Mouse (Mus musculus) spleen, adult 2 months (tissue): Measurements from ENCODE around the gene Gm826. TPM values are rescaled to one million over a fixed set of nuclear protein-coding genes. Genes with fewer than 3 reads are reported as not detected.

Source experiments
- DNase-seq, 2 experiments: peaks; one replicate each; pipeline versions ENCODE4 v3.0.0 to v3.0.0-alpha.2; 2012 to 2021; ENCODE audit warnings: low spot score in 2 of 2, low read depth in 1 of 2
- H3K27ac ChIP-seq: fragments of 200-500 bp; 2 replicates; pipeline ENCODE4 v1.5.1; 2012; ENCODE audit warnings: low read length, inconsistent platforms; ENCODE audit not compliant: insufficient read depth
- H3K27me3 ChIP-seq: fragments of 200-500 bp; 2 replicates; pipeline ENCODE4 v1.6.1; 2012; ENCODE audit warnings: mild to moderate bottlenecking, moderate library complexity, low read length, inconsistent platforms; ENCODE audit not compliant: control insufficient read depth, insufficient read depth
- H3K36me3 ChIP-seq: fragments of 200-500 bp; 2 replicates; pipeline ENCODE4 v1.6.1; 2012; ENCODE audit warnings: mild to moderate bottlenecking, low read length, inconsistent platforms; ENCODE audit not compliant: control insufficient read depth, insufficient read depth
- H3K4me1 ChIP-seq: fragments of 200-500 bp; 2 replicates; pipeline ENCODE4 v1.6.1; 2011; ENCODE audit warnings: inconsistent platforms; ENCODE audit not compliant: control insufficient read depth, insufficient read depth, insufficient read length
- H3K4me3 ChIP-seq: fragments of 200-500 bp; 2 replicates; pipeline ENCODE4 v1.5.1; 2011; ENCODE audit warnings: mild to moderate bottlenecking, inconsistent platforms; ENCODE audit not compliant: insufficient read depth, insufficient read length; ENCODE audit errors: extremely low read depth
- CTCF ChIP-seq: fragments of 200-500 bp; IDR thresholded peaks from 2 replicates; pipeline ENCODE4 v1.5.1; 2011; ENCODE audit warnings: mild to moderate bottlenecking, inconsistent platforms; ENCODE audit not compliant: insufficient read depth, insufficient read length, insufficient replicate concordance; ENCODE audit errors: extremely low read depth
- POLR2A ChIP-seq: fragments of 200-500 bp; IDR thresholded peaks from 2 replicates; pipeline ENCODE4 v1.6.1; 2011; ENCODE audit warnings: low read depth, low read length, inconsistent platforms
- WGBS: fragments of 180-500 bp; shearing (Covaris S2); methylation state at CpG from one replicate; pipeline ENCODE4 v1.1.7; 2018; 5-methylcytosine and 5-hydroxymethylcytosine counted together
- polyA plus RNA-seq: library from polyadenylated mRNA; depleted of rRNA; stranded (reverse); fragments of >200 nt; gene quantifications from 2 replicates; pipeline ENCODE4 v1.2.3, GENCODE M21; 2012

Gene Gm826
- polyA plus RNA-seq, 1 experiment, result 0.23 TPM

DNA sequence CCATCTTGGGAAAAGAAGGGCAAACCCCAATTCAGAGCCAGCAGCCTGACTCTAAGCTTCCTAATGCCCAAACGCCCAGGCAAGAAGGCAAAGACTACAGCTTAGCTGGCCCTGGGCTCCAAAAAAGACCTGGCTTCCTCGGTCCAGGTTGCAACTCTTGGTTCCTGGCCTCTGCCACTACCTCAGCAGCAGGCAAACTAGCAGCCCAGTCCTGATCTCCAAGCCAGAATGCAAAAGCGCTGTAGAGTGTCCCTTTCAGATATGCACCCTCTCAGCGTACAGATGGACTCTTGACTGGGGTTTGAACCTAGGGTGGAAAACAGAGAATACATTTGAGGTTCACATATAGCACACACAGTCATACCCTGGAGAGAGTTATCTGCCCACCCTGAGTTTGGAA, 29.2 kb upstream of the Gm826 start:
- Histone ChIP-seq H3K36me3 (no peaks in the 10 kb centered on the region), H3K27me3 (peaks cover 19% of the 10 kb centered on the region), H3K4me3 (peak overlapping the region; percentile 25; the same call in 1 of the 2 replicates), H3K27ac (peak overlapping the region; percentile 45; the same call in 1 of the 2 replicates), H3K4me1 (peaks cover 6% of the 10 kb centered on the region; the same call in 1 of the 2 replicates)
- no peak for TF ChIP-seq CTCF
- DNase-seq, result no peak
- 25% methylated on average over 4 of the region's 4 CpGs for WGBS

DNA sequence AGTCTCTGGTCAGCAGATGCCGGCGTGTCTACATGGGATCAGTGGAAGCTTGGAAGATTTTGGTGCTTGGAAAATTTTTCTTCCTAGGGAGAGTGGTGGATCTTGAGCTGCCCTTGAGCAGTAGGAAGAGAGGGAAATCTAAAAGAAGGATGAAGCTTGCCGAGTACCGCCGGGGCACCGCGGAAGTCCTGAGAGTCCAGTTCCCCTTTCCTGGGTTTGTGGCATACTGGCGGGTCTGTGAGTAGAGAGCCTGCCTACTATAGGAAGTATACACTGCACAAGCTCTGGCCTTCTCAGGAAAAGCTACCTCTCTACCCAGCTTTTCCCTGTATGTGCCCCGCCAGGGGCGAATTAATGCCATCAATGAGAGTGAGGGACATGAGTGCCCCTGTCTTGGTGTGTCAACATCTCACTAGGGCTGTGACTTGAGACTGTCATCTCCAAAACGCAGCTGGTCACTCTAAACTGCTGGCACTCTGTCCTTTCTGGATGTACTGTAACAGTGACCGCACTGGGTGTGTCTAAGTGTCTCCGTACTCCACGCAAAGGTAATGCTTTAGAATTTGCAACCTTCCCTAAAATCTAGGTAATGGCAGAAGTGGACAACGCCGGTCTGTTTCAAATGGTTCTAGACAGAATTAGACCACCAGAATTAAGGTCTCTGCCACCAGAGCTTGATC, 27.6 kb upstream of the Gm826 start:
- no peaks in the 10 kb centered on the region for H3K36me3 ChIP-seq
- H3K27ac ChIP-seq, result 0 out of 2 replicates have a peak overlapping the region, but pooled peaks have one; percentile 22
- H3K4me1 ChIP-seq, result peaks cover 6% of the 10 kb centered on the region; the same call in 1 of the 2 replicates
- DNase-seq, result no peak
- WGBS, result 9% methylated on average over 16 of the region's 16 CpGs
- H3K27me3 ChIP-seq, result peaks cover 12% of the 10 kb centered on the region
- H3K4me3 ChIP-seq, result no peak overlapping the region
- TF ChIP-seq POLR2A (no peak), CTCF (no peak)

DNA sequence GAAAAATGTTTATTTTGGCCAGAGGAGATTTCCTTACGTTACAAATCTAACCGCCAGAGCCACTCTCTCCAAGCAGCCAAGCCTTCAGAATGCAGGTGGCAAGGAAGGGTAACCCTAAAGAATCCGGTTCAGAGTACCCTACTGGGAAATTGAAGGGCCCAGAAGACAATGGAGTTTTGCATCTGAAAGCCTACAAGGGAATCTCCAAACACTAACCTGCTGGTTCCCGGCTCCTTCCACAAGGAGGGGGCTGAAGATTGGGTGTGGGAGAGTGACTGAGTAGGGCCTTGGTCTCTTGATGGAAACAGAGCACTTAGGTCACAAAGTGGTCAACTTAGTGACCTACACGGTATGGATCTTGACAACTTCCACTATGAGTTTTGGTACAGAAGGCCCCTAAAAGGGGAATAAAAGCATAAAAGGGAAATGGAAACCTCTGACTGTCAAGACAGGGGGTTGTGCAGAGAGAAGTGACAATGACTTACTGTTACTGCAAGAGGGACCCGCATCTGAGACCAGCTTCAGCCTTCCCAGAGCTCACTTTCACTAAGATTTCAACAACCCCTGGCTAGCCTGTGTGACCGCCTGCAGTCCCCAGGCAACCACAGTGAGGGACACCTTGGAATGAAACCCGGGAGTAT, 26.4 kb upstream of the Gm826 start:
- Histone ChIP-seq H3K27ac (0 out of 2 replicates have a peak overlapping the region, but pooled peaks have one; percentile 28), H3K4me1 (no peaks in the 10 kb centered on the region), H3K27me3 (peaks cover 6% of the 10 kb centered on the region), H3K36me3 (no peaks in the 10 kb centered on the region), H3K4me3 (no peak overlapping the region)
- no peak for TF ChIP-seq CTCF
- TF ChIP-seq POLR2A, result no peak
- DNase-seq, result no peak
- WGBS, result 16% methylated on average over 8 of the region's 8 CpGs

DNA sequence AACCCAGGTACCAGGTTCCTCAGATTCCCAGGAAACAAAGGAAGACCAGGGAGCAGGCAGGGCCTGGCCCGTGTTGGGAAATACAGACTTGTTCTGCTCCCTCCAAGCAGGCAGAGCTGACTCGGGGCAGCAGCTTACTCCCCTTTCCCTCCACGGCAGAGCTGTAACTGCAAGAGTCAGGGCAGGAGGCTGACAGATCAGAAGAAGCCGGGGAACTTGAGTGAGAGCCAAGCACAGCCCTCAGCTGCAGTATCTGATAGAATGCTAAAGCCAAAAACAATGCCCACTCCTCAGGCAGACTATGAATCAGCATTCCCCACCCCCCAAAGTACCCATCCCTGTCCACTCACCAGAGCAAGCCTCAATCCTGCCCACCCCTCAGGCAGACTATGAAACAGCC, 24.9 kb upstream of the Gm826 start:
- Histone ChIP-seq H3K4me1 (no peaks in the 10 kb centered on the region), H3K27me3 (peaks cover 2% of the 10 kb centered on the region), H3K27ac (no peak overlapping the region), H3K4me3 (no peak overlapping the region), H3K36me3 (no peaks in the 10 kb centered on the region)
- 12% methylated on average over 4 of the region's 4 CpGs for WGBS
- no peak for DNase-seq
- no peak for TF ChIP-seq CTCF

DNA sequence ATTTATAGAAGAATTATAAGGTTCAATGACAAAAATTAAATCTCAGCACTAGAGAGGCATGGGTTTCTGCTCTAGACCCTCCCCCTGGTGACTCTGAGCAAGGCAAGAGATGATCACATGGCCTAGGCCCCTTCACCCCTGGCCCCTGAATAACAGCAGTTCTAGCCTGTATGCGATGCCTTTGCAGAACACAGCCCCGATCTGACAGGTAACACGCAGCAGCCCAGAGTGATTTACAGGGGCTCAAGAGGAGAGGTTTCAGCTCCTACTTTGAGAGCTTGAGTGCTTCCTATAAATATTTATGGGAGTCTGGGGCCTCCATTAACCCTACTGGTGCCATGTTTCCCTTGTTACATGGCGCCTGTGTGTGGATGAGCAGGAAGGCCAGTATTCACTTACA, 23.5 kb upstream of the Gm826 start:
- DNase-seq, result no peak
- Histone ChIP-seq H3K36me3 (no peaks in the 10 kb centered on the region), H3K27ac (no peak overlapping the region), H3K4me3 (no peak overlapping the region), H3K4me1 (no peaks in the 10 kb centered on the region), H3K27me3 (no peaks in the 10 kb centered on the region; the same call in 1 of the 2 replicates)
- 61% methylated on average over 4 of the region's 4 CpGs for WGBS
- TF ChIP-seq CTCF, result no peak
- TF ChIP-seq POLR2A, result no peak

DNA sequence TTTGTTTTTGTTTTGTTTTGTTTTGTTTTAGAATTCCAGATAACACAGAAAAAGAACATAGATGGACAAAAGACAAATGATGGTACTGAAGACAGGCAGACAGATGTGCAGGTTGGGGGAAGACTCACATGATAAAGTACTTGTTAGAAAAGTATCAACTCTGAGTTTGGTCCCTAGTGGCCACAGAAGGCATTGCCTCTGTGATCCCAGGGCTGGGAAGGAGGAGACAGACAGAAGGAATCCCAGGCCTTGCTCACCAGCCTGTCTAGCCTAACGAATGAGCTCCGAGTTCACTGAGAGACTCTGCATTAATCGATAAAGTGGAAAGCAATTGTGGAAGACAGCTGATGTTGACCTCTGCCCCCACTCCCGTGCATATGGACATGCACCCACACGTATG, 22.2 kb upstream of the Gm826 start:
- no peak for TF ChIP-seq POLR2A
- TF ChIP-seq CTCF, result no peak
- WGBS, result 70% methylated on average over 5 of the region's 5 CpGs
- DNase-seq, result no peak
- no peak overlapping the region for H3K4me3 ChIP-seq
- H3K36me3 ChIP-seq, result no peaks in the 10 kb centered on the region
- no peaks in the 10 kb centered on the region; the same call in 1 of the 2 replicates for H3K27me3 ChIP-seq
- H3K4me1 ChIP-seq, result no peaks in the 10 kb centered on the region
- H3K27ac ChIP-seq, result no peak overlapping the region

DNA sequence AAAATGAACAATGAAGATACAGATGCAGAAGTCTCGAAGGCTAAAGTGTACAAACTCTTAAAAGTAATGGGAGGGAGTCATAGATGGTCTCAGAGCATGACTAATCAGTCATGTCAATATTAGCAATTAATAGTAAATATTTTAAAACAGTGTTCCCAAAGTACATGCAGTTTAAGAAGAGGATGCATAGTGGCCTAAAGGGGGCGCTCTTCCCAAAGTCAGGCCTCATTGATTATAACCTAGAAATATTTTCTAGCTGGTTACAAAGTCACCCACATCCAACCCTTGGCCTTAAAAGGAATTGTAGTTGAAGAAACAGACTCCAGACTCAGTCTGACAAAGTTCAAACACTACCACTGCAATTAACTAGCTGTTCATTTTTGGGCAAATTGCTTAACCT, 20.4 kb upstream of the Gm826 start:
- TF ChIP-seq CTCF (no peak), POLR2A (no peak)
- WGBS, result 72% methylated on average over 2 of the region's 2 CpGs
- no peak overlapping the region for H3K27ac ChIP-seq

More for the DNA sequence above, 20.4 kb upstream of the Gm826 start:
- H3K27me3 ChIP-seq, result no peaks in the 10 kb centered on the region; the same call in 1 of the 2 replicates
- DNase-seq, result no peak
- H3K4me3 ChIP-seq, result no peak overlapping the region
- H3K36me3 ChIP-seq, result no peaks in the 10 kb centered on the region
- H3K4me1 ChIP-seq, result no peaks in the 10 kb centered on the region
